Mouse (Mus musculus) hindbrain, postnatal 0 days (tissue): Measurements from ENCODE around the gene Glo1. TPM values are rescaled to one million over a fixed set of nuclear protein-coding genes. Genes with fewer than 3 reads are reported as not detected.

ENCODE experiments used
- ATAC-seq: fragments of 200-750 bp; cut with Nextera tagmentation; 2 replicates; pipeline ENCODE4 v1.8.0; 2017; ENCODE audit warnings: mild to moderate bottlenecking, moderate TSS enrichment, moderate library complexity
- DNase-seq: peaks from one replicate; pipeline ENCODE4 v3.0.0-alpha.2; 2015; ENCODE audit warnings: low spot score
- H3K27ac ChIP-seq: fragments of 300-500 bp; sonication (generic); 2 replicates; pipeline ENCODE4 v1.5.1; 2014; ENCODE audit warnings: mild to moderate bottlenecking
- H3K27me3 ChIP-seq: fragments of 300-500 bp; sonication (generic); 2 replicates; pipeline ENCODE4 v1.6.1; 2014; ENCODE audit warnings: low read length, mixed read lengths; ENCODE audit not compliant: insufficient read depth
- H3K36me3 ChIP-seq: fragments of 300-500 bp; sonication (generic); 2 replicates; pipeline ENCODE4 v1.6.1; 2014; ENCODE audit warnings: low read length, mixed read lengths; ENCODE audit not compliant: insufficient read depth
- H3K4me1 ChIP-seq: fragments of 300-500 bp; sonication (generic); 2 replicates; pipeline ENCODE4 v1.6.1; 2014; ENCODE audit warnings: antibody characterized with exemption, low read length, mixed read lengths; ENCODE audit not compliant: insufficient read depth
- H3K4me2 ChIP-seq: fragments of 300-500 bp; sonication (generic); 2 replicates; pipeline ENCODE4 v1.6.1; 2014; ENCODE audit warnings: low read depth, mild to moderate bottlenecking, low read length, moderate library complexity, mixed read lengths
- H3K4me3 ChIP-seq: fragments of 300-500 bp; sonication (generic); 2 replicates; pipeline ENCODE4 v1.5.1; 2014; ENCODE audit warnings: low read length
- H3K9ac ChIP-seq: fragments of 300-500 bp; sonication (generic); replicated peaks from 2 replicates; pipeline ENCODE4 v1.6.1; 2014; ENCODE audit warnings: mild to moderate bottlenecking, low read length, moderate library complexity, mixed read lengths
- H3K9me3 ChIP-seq: fragments of 300-500 bp; sonication (generic); 2 replicates; pipeline ENCODE4 v1.6.1; 2016; ENCODE audit warnings: low read length, mixed read lengths
- CTCF ChIP-seq: IDR thresholded peaks from 2 replicates; pipeline ENCODE4 v1.5.1; 2016; ENCODE audit warnings: antibody characterized with exemption, control low read depth, low read depth
- WGBS: fragments of 180-500 bp; shearing (Covaris S2); extraction: QIAGEN DNeasy Blood & Tissue Kit; methylation state at CpG from one replicate; pipeline ENCODE4 v1.1.7; 2014; 5-methylcytosine and 5-hydroxymethylcytosine counted together
- polyA plus RNA-seq: library from polyadenylated mRNA; unstranded; fragments of >200 nt; fragmentation: Nextera tagmentation; extraction: Ambion mirVana; gene quantifications from 2 replicates; pipeline ENCODE4 v1.2.1, GENCODE M21; 2015
- total RNA-seq: library from RNA; depleted of rRNA; stranded (reverse); fragments of >200 nt; gene quantifications from 2 replicates; pipeline ENCODE4 v1.2.3, GENCODE M21; 2014

Gene Glo1
- total and polyA plus RNA-seq, 2 experiments from 2014 or later = 165 to 212 TPM

- H3K36me3 ChIP-seq = no peaks in the 10 kb centered on the region
- peak overlapping the region; percentile 32 for H3K4me3 ChIP-seq
- no peaks in the 10 kb centered on the region for H3K27me3 ChIP-seq
- H3K4me2 ChIP-seq = peak overlapping the region; percentile 55
- TF ChIP-seq CTCF = no peak
- peak; percentile 83 for DNase-seq
- H3K27ac ChIP-seq = peak overlapping the region; percentile 29; the same call in 1 of the 2 replicates
- no peaks in the 10 kb centered on the region for H3K4me1 ChIP-seq
- H3K9me3 ChIP-seq = no peaks in the 10 kb centered on the region
- 9% methylated on average over 13 of the region's 13 CpGs for WGBS
- ATAC-seq = peak; percentile 74; the same call in 1 of the 2 replicates
- peak overlapping the region; percentile 41 for H3K9ac ChIP-seq
Measured at GRCm38 (mm10) chr17:30658152-30658544, 31.5 kb upstream of the Glo1 start.

GRCm38 (mm10) chr17:30657530-30658151 is 31.0 kb upstream of the Glo1 start:
- H3K9ac ChIP-seq = peak overlapping the region; percentile 41
- no peak for DNase-seq
- no peaks in the 10 kb centered on the region for H3K4me1 ChIP-seq
- no peak for TF ChIP-seq CTCF
- 42% methylated on average over 8 of the region's 8 CpGs for WGBS
- 0 out of 2 replicates have a peak, but pooled peaks have one; percentile 27 for ATAC-seq
- no peaks in the 10 kb centered on the region for H3K9me3 ChIP-seq
- peak overlapping the region; percentile 55 for H3K4me2 ChIP-seq
- H3K27me3 ChIP-seq = no peaks in the 10 kb centered on the region
- peak overlapping the region; percentile 29; the same call in 1 of the 2 replicates for H3K27ac ChIP-seq
- peak overlapping the region; percentile 32 for H3K4me3 ChIP-seq
- no peaks in the 10 kb centered on the region for H3K36me3 ChIP-seq

- H3K4me3 ChIP-seq = no peak overlapping the region
- no peaks in the 10 kb centered on the region for H3K9me3 ChIP-seq
- no peak overlapping the region for H3K27ac ChIP-seq
- H3K27me3 ChIP-seq = no peaks in the 10 kb centered on the region
- no peak overlapping the region for H3K9ac ChIP-seq
- 94% methylated on average over 6 of the region's 6 CpGs for WGBS
- H3K4me1 ChIP-seq = no peaks in the 10 kb centered on the region
- DNase-seq = no peak
- H3K36me3 ChIP-seq = no peaks in the 10 kb centered on the region
- ATAC-seq = no peak
- peak; percentile 67 for TF ChIP-seq CTCF
- no peak overlapping the region for H3K4me2 ChIP-seq
Measured at GRCm38 (mm10) chr17:30653010-30653409, 26.3 kb upstream of the Glo1 start.

GRCm38 (mm10) chr17:30648770-30649169 is 22.1 kb upstream of the Glo1 start:
- no peak overlapping the region for H3K4me2 ChIP-seq
- no peak overlapping the region for H3K9ac ChIP-seq
- no peaks in the 10 kb centered on the region for H3K9me3 ChIP-seq
- ATAC-seq (no peak), DNase-seq (no peak)
- H3K4me3 ChIP-seq = no peak overlapping the region
- H3K27ac ChIP-seq = no peak overlapping the region
- TF ChIP-seq CTCF = peak; percentile 33; the same call in 1 of the 2 replicates
- H3K36me3 ChIP-seq = no peaks in the 10 kb centered on the region
- no peaks in the 10 kb centered on the region for H3K4me1 ChIP-seq
- no peaks in the 10 kb centered on the region for H3K27me3 ChIP-seq
- 95% methylated on average over 3 of the region's 3 CpGs for WGBS

GRCm38 (mm10) chr17:30640896-30641295 is 14.2 kb upstream of the Glo1 start:
- Histone ChIP-seq H3K36me3 (no peaks in the 10 kb centered on the region), H3K9ac (no peak overlapping the region), H3K4me1 (no peaks in the 10 kb centered on the region), H3K9me3 (no peaks in the 10 kb centered on the region), H3K4me3 (no peak overlapping the region), H3K27me3 (no peaks in the 10 kb centered on the region), H3K27ac (no peak overlapping the region), H3K4me2 (no peak overlapping the region)
- DNase-seq (no peak), ATAC-seq (no peak)
- 90% methylated on average over 5 of the region's 5 CpGs for WGBS
- no peak for TF ChIP-seq CTCF

- Histone ChIP-seq H3K4me3 (no peak overlapping the region), H3K27ac (no peak overlapping the region), H3K27me3 (no peaks in the 10 kb centered on the region), H3K9ac (no peak overlapping the region), H3K9me3 (no peaks in the 10 kb centered on the region), H3K36me3 (no peaks in the 10 kb centered on the region), H3K4me2 (no peak overlapping the region), H3K4me1 (no peaks in the 10 kb centered on the region)
- ATAC-seq (no peak), DNase-seq (no peak)
- WGBS = 61% methylated on average over 2 of the region's 2 CpGs
- TF ChIP-seq CTCF = no peak
Measured at GRCm38 (mm10) chr17:30638996-30639395, 12.3 kb upstream of the Glo1 start.

- 56% methylated on average over 1 of the region's 1 CpGs for WGBS
Measured at GRCm38 (mm10) chr17:30637714-30638113, 11.0 kb upstream of the Glo1 start.

More at GRCm38 (mm10) chr17:30637714-30638113, 11.0 kb upstream of the Glo1 start:
- H3K4me3 ChIP-seq = no peak overlapping the region
- no peaks in the 10 kb centered on the region for H3K9me3 ChIP-seq
- DNase-seq (no peak), ATAC-seq (no peak)
- H3K36me3 ChIP-seq = no peaks in the 10 kb centered on the region
- H3K9ac ChIP-seq = no peak overlapping the region
- H3K27ac ChIP-seq = no peak overlapping the region
- H3K4me2 ChIP-seq = no peak overlapping the region
- TF ChIP-seq CTCF = no peak
- H3K27me3 ChIP-seq = no peaks in the 10 kb centered on the region
- H3K4me1 ChIP-seq = no peaks in the 10 kb centered on the region
